Mouse (Mus musculus) bone marrow, adult 2 months (tissue): ENCODE data around the gene Ap1s3. TPM values are rescaled to one million over a fixed set of nuclear protein-coding genes. Genes with fewer than 3 reads are reported as not detected.

Experiments used
- H3K27ac ChIP-seq: fragments of 200-500 bp; 2 replicates; pipeline ENCODE4 v1.5.1; 2012; ENCODE audit warnings: low read depth, mild to moderate bottlenecking, control low read depth, inconsistent platforms, low read length; ENCODE audit not compliant: control insufficient read depth, poor library complexity, insufficient read depth
- H3K4me1 ChIP-seq: fragments of 200-500 bp; 2 replicates; pipeline ENCODE4 v1.6.1; 2011; ENCODE audit warnings: low read length; ENCODE audit not compliant: control insufficient read depth, insufficient read depth
- H3K4me3 ChIP-seq: fragments of 200-500 bp; replicated peaks from 2 replicates; pipeline ENCODE3; 2011; ENCODE audit warnings: mild to moderate bottlenecking, low read depth, low read length, control low read depth; ENCODE audit not compliant: control insufficient read depth
- CTCF ChIP-seq: fragments of 200-500 bp; IDR thresholded peaks from 2 replicates; pipeline ENCODE4 v1.5.1; 2011; ENCODE audit warnings: low read length, control low read depth; ENCODE audit not compliant: control insufficient read depth, insufficient read depth
- POLR2A ChIP-seq: fragments of 200-500 bp; IDR thresholded peaks from 2 replicates; pipeline ENCODE4 v1.6.1; 2011; ENCODE audit warnings: low read depth, mild to moderate bottlenecking, control low read depth, low read length, borderline replicate concordance; ENCODE audit not compliant: control insufficient read depth
- WGBS: fragments of 180-500 bp; shearing (Covaris S2); methylation state at CpG from one replicate; pipeline ENCODE4 v1.1.7; 2018; 5-methylcytosine and 5-hydroxymethylcytosine counted together
- polyA plus RNA-seq: library from polyadenylated mRNA; stranded (reverse); fragments of >200 nt; gene quantifications from 2 replicates; pipeline ENCODE4 v1.2.4, GENCODE M21; 2011; ENCODE audit warnings: low replicate concordance; ENCODE audit not compliant: missing spikeins, insufficient read depth, insufficient read length

Ap1s3 gene
- polyA plus RNA-seq: 1.6 TPM in 2 replicates

DNA sequence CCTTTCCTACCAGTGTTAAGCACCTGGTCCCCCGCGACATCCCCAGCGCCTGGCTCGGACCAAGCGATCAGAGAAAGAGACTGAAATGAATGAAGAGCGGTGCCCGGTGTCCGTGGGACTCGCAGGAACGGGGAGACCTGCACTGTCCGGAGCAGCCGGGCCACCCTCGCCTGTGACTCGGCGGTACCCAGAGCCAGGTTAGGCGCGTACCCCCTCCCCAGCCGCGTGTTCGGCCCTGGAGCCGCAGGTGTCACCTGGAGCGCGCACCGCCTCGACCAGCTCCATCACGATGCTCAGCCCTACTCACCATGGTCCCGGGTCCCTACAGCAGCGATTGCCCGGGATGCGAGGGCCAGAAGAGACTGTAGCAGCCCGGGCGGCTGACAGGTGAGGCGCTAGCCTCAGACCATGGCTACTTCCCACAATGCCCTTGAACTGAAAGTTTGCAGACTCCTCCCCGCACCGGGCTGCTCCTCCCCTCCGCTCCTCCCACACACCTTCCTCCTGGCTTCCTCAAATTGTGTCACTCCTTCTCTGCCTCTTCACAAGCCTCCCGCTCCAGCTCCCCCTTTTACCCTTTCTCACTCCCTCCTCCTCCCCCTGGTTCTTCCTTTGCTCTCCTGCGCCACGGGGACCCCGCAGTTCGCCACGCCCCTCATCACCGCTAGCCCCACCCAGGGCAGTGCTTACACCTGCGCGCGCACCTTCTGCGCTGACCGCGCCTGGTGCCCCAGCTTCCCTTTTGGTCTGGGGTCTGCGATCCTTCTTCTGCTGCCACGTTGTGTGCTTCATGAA, at the start of gene Ap1s3:
Gene Ap1s3 (minus strand): TSS at position 430 of the 795 bp plus-strand sequence.
- WGBS: under 1% methylated on average over 50 of the region's 51 CpGs
- Histone ChIP-seq H3K4me3 (peak within 1 kb of the TSS; percentile 88), H3K27ac (peak within 1 kb of the TSS; percentile 62), H3K4me1 (peaks cover 4% of the 10 kb centered on the region)
- TF ChIP-seq CTCF (no peak), POLR2A (peak; percentile 26; the same call in 1 of the 2 replicates)

DNA sequence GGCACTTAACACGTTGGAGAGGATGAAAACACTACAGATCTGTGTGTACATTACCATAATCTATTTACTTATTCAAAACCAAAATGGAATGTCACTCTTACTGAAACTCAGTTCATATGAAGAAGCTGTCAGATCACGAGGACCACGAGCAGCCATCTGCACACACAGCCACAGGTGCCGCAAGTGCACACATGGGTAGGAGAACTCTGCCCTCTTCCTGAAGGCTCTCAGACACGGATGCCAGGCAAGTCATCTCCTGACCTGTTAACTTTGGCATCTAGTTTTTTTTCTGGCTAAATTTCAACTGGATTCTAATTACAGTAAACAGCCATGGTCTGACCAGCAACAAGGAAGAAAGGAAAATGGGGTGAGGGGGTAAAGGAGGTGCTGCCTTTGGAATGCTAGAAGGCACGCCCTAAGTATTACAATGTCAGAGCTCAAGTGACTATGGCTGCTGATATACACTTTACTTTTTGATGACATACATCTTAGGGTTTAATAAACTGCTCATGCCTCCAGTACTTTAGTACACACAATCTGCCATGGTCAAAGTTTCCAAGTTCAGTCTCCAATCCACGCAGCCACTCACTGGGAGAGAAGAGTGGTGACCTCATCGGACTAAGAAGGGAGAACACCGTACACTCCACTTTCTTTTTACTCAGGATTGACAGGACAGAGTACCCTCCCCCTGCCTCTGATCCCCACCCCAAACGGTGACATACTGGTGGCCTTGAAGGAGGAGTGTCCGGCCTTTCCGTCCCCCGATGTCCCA, 42.6 kb upstream of the Ap1s3 start:
- H3K4me1 ChIP-seq: peaks cover 4% of the 10 kb centered on the region
- 86% methylated on average over 13 of the region's 13 CpGs for WGBS
- no peak overlapping the region for H3K4me3 ChIP-seq
- H3K27ac ChIP-seq: no peak overlapping the region
- no peak for TF ChIP-seq POLR2A
- TF ChIP-seq CTCF: no peak

DNA sequence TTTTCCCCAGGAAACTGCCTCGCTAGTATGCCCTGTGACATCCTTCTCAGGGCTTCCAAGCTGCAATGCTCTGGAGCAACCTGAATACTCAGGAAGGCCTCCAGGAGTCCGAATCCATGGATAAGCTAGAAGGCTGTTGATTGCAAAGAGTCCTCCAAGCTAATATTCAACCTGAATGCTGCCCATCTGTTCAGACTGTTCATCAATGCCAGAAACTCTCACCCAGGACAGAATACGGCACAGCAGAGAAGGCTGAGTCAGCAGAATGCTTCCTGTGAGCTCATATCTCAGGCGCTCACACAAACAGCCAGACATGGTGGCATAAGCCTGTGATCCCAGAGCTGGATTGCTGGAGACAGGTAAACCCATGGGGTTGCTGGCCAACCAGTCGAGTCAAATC, 41.3 kb upstream of the Ap1s3 start:
- no peak for TF ChIP-seq POLR2A
- no peak for TF ChIP-seq CTCF
- H3K4me1 ChIP-seq: peaks cover 4% of the 10 kb centered on the region
- H3K4me3 ChIP-seq: no peak overlapping the region
- WGBS: 82% methylated on average over 5 of the region's 5 CpGs
- no peak overlapping the region for H3K27ac ChIP-seq

DNA sequence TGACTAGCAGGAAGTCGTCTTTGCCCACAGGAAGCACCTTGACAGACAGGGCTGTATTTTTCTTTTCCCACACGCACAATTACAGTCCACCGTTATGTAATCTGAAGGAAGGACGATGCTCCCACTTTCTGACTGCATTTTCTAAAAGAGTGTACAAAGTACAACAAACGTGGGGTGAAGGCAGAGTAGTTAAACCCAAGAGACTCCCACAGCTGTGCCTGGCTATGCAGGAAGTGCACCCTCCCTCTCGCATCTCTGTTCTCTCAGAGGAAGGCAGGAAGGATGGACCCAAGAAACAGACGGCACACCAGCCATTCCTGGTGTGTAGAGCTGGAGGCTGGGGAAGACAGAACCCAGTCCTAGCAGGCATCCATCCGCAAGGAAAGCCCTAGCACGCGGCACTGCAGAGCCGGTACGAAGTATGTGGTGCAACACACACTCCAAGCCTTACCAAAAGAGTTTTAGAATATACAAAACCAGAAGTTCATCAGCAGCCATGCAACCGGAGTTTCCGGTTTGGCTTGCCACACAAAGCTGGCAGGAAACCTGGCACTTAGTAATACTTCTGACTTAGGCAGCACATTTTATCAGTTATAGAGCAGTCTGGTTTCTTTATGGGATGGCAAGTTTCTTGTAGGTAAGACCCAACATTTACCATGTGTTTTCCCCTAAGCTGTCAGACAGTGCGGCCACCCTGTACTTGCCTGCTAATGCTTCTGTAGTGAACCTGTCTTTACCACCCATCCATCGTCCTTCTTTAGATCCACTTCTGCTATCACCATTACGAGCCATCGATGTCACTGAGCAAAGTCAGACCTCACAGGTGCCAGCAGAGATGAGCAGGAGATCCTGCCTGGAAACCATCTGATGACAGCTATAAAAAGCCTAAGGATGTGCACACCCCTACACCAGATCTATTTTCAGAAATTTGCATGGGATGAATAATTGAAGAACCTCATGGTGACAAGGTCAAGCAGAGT, 39.7 kb upstream of the Ap1s3 start:
- Histone ChIP-seq H3K27ac (peak overlapping the region; percentile 88), H3K4me3 (peak overlapping the region; percentile 59), H3K4me1 (peaks cover 4% of the 10 kb centered on the region)
- TF ChIP-seq POLR2A (no peak), CTCF (no peak)
- 2% methylated on average over 18 of the region's 18 CpGs for WGBS

DNA sequence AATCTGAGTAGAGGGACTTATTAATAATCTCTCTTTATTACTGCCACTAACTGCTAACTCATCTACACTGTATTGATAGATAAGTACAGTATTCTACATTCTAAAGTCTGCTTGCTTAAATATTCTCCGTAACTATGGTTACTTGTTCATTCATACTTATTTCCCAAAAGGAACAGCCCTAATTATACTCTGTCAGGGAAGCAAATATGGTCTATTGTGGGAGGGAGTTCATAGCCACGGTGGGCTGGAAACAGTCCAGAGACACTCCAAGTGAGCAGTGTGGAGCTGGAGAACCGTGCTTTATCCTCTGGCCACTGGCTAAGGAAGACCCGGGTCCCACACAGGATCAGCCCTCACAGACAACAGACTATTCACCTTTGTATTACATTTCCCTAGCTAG, 38.9 kb upstream of the Ap1s3 start:
- H3K27ac ChIP-seq: peak overlapping the region; percentile 42
- TF ChIP-seq CTCF (no peak), POLR2A (no peak)
- H3K4me3 ChIP-seq: no peak overlapping the region
- WGBS: 5% methylated on average over 4 of the region's 4 CpGs
- H3K4me1 ChIP-seq: peaks cover 4% of the 10 kb centered on the region

DNA sequence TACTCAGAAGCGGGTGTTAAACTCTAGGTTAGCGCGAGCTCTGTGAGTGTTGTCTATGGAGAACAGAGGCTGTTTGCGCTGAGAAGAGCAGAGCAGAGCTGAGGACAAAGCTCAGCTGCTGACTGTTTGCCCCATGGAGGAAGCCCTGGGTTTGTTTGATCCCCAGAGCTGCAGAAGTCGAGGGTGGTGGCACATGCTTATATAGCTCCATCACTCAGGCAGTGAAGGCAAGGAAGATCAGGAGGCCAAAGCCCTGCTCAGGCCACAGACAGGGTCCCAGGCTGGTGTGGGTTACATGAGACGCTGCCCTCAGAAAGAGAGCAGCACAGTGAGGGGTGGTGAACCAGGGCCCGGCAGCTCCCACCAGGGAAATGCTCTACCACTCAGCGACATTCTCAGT, 38.4 kb upstream of the Ap1s3 start:
- Histone ChIP-seq H3K27ac (0 out of 2 replicates have a peak overlapping the region, but pooled peaks have one; percentile 1), H3K4me1 (peaks cover 4% of the 10 kb centered on the region), H3K4me3 (no peak overlapping the region)
- TF ChIP-seq POLR2A: no peak
- no peak for TF ChIP-seq CTCF
- WGBS: 42% methylated on average over 8 of the region's 8 CpGs

DNA sequence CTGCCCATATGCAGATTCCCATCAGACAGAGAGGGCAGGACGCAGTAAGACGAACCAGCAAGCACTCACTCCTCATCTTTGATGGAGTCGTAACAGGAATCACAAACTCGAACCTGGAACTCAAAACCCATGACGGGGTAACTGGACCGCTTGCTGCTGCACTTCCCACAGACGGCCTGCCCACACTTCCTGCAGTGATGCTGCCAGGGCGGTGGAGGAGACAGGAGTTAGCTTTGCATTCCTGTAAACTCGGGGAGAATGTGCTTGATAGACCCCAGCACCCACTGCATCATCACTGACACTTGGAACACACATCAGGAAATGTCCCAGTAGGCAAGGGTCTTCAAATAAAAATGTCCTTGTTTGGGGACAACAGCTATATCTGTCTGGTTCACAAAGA, 35.6 kb upstream of the Ap1s3 start:
- TF ChIP-seq POLR2A (no peak), CTCF (no peak)
- Histone ChIP-seq H3K4me1 (peaks cover 4% of the 10 kb centered on the region), H3K27ac (no peak overlapping the region), H3K4me3 (no peak overlapping the region)
- 73% methylated on average over 9 of the region's 9 CpGs for WGBS
